Mouse (Mus musculus) lung, postnatal 4 days (tissue): ENCODE results near the gene Atp6v0a1.

Experiments used
- DNase-seq, 2 experiments: peaks; one replicate each; pipeline ENCODE4 v3.0.0; 2021

The Atp6v0a1 gene

GRCm38 (mm10) chr11:101009046-101009887 is at the start of gene Atp6v0a1:
Atp6v0a1 (plus strand) TSS chr11:101009452.
- DNase-seq = peak; percentile 98

GRCm38 (mm10) chr11:100959464-100959810 is 49.8 kb upstream of the Atp6v0a1 start:
- DNase-seq = peak; percentile 57 to 75

- no peak for DNase-seq
Observed at GRCm38 (mm10) chr11:100959826-100960225, 49.4 kb upstream of the Atp6v0a1 start.

- DNase-seq = peak; percentile 77 to 84
Observed at GRCm38 (mm10) chr11:100960540-100960939, 48.7 kb upstream of the Atp6v0a1 start.

GRCm38 (mm10) chr11:100962371-100962911 is 46.8 kb upstream of the Atp6v0a1 start:
- peak; percentile 63 to 78 for DNase-seq

- DNase-seq = peak; percentile 57 to 81
Observed at GRCm38 (mm10) chr11:100963647-100964046, 45.6 kb upstream of the Atp6v0a1 start.

- no peak for DNase-seq
Observed at GRCm38 (mm10) chr11:100964180-100964579, 45.1 kb upstream of the Atp6v0a1 start.

GRCm38 (mm10) chr11:100964901-100965542 is 44.2 kb upstream of the Atp6v0a1 start:
- no peak for DNase-seq

- DNase-seq = peak; percentile 28 to 39
Observed at GRCm38 (mm10) chr11:100965760-100966159, 43.5 kb upstream of the Atp6v0a1 start.

GRCm38 (mm10) chr11:100967376-100967775 is 41.9 kb upstream of the Atp6v0a1 start:
- no peak for DNase-seq

GRCm38 (mm10) chr11:100967881-100968420 is 41.3 kb upstream of the Atp6v0a1 start:
- DNase-seq = no peak

GRCm38 (mm10) chr11:100968501-100968900 is 40.8 kb upstream of the Atp6v0a1 start:
- no peak for DNase-seq

GRCm38 (mm10) chr11:100969189-100969743 is 40.0 kb upstream of the Atp6v0a1 start:
- DNase-seq = peak; percentile 44 to 64

GRCm38 (mm10) chr11:100969744-100970556 is 39.3 kb upstream of the Atp6v0a1 start:
- DNase-seq = peak; percentile 78 to 89

- peak; percentile 97 to 99 for DNase-seq
Observed at GRCm38 (mm10) chr11:100970557-100970937, 38.7 kb upstream of the Atp6v0a1 start, which contains the start of gene Cavin1. Cavin1 (minus strand) TSS chr11:100970887.

GRCm38 (mm10) chr11:100971455-100971854 is 37.8 kb upstream of the Atp6v0a1 start:
- DNase-seq = no peak

- no peak for DNase-seq
Observed at GRCm38 (mm10) chr11:100973245-100973644, 36.0 kb upstream of the Atp6v0a1 start.

GRCm38 (mm10) chr11:100974381-100974970 is 34.8 kb upstream of the Atp6v0a1 start:
- no peak for DNase-seq

GRCm38 (mm10) chr11:100975241-100975640 is 34.0 kb upstream of the Atp6v0a1 start:
- peak in 1 of 2 experiments; percentile 80 for DNase-seq

GRCm38 (mm10) chr11:100979887-100980286 is 29.4 kb upstream of the Atp6v0a1 start:
- peak; percentile 65 to 75 for DNase-seq

- no peak for DNase-seq
Observed at GRCm38 (mm10) chr11:100980438-100980837, 28.8 kb upstream of the Atp6v0a1 start.

- no peak for DNase-seq
Observed at GRCm38 (mm10) chr11:100981236-100981635, 28.0 kb upstream of the Atp6v0a1 start.
